Mouse (Mus musculus) cerebellum, adult 9-11 months (tissue): ENCODE measurements around the gene Zfp593.

Experiments
- DNase-seq: peaks from one replicate; pipeline ENCODE4 v3.0.0; 2022

Zfp593 gene

GRCm38 (mm10) chr4:134222793-134223600 is 22.4 kb downstream of the Zfp593 start:
- no peak for DNase-seq

GRCm38 (mm10) chr4:134206488-134207053 is 38.8 kb downstream of the Zfp593 start:
- DNase-seq, result no peak

- DNase-seq, result no peak
Observed at GRCm38 (mm10) chr4:134203340-134203896, 42.0 kb downstream of the Zfp593 start.

- DNase-seq, result no peak
Observed at GRCm38 (mm10) chr4:134202904-134203303, 42.5 kb downstream of the Zfp593 start, which contains the start of gene Gm7534. Gm7534 (minus strand) TSS chr4:134203004.

- DNase-seq, result no peak
Observed at GRCm38 (mm10) chr4:134199371-134199770, 46.0 kb downstream of the Zfp593 start.
